Mouse (Mus musculus): ENCODE results near the gene Sct.

The Sct gene

DNA sequence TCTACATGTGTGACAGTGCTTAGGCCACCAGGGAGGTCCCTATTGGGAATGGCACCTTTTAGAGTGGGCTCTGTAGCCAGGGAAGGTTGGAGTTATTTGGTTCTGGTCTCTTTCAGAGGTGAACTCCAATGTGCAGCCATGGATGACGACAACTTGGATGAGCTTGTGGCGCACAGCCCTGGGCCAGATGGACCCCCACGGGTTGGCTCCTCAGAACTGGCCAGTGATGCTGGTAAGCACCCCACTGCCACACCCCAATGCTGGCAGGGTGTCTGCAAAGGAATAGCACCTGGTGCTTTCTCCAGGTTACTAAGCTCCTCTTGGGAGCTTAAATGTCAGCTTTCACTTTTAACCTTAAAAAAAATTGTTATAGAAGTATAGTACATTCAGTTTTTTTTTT is 47.8 kb downstream of the Sct start:
- in situ Hi-C loops (cut with MboI, MseI) = no loop called here

DNA sequence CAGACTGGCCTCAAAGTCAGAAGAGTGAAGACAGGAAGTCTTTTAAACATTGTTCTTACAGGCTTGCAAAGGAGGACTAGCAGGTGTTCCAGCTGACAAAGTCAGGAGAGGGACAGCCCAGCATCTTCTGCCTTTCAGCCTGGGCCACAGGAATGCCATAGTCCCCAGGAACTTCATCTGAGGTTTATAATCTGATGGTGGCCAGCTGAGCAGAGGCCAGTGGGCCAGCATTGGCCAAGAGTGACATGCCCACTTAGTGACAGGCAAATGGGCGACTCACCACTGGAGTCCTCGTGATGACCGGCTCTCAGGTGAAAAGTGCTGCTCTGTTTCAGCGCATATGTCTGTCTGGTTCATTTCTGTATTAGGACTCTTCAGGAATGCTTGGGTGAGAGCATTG is 48.4 kb downstream of the Sct start:
- in situ Hi-C loops (cut with MboI, MseI) = no loop called here

GRCm38 (mm10) chr7:141229702-141230101 is 49.2 kb downstream of the Sct start:
- in situ Hi-C loops (cut with MboI, MseI) = no loop called here
